Mouse (Mus musculus): ENCODE data around the gene Taf1d. TPM values are rescaled to one million over a fixed set of nuclear protein-coding genes. Genes with fewer than 3 reads are reported as not detected.
A peak's percentile ranks its signal among the peaks of the same experiment; 100 is the strongest.
"Not testable (repeated sequence)": the region's sequence is repeated elsewhere in the genome, so short reads cannot be mapped to it uniquely, and the experiment has no call there.

Gene Taf1d
- total RNA-seq, 2 experiments from 2014 or later, result 97.2 to 112 TPM

DNA sequence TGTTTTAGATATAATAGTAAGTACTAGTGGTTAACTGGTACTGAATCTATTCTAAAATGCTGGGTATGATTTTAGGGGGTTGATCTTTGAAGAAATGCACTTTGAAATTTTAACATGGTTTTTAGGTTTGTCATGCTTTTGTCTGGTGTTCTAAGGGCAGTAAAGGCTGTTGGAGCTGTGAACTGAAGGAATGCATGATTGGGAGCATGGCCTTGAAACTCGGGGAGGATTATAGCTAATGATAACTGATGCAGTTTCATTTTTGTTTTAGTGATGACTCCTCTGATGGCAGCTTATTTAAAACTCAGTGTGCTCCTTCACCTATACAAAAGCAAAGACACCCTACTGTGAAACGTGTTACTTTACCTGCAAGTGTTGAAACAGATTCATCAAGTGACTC is 2.2 kb downstream of the Taf1d start:
- no peak for DNase-seq

DNA sequence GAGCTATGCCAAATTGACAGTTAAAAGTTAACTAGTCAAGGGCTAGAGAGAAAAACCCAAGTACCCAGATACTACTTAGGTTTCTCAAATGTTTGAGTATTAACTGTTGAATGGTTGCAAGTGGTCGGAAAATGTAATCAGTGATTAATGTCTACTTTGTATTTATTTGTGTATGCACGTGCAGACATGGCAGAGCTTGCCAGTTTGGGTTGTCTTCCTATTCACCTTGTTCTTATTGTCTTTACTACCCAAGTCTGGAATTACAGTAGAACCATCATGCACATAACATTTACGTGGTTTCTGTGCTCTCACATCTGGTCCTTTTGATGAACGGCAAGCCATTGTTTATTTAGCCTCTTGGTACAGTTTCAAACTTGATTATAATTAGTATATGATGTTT is 3.4 kb downstream of the Taf1d start:
- DNase-seq, result no peak

DNA sequence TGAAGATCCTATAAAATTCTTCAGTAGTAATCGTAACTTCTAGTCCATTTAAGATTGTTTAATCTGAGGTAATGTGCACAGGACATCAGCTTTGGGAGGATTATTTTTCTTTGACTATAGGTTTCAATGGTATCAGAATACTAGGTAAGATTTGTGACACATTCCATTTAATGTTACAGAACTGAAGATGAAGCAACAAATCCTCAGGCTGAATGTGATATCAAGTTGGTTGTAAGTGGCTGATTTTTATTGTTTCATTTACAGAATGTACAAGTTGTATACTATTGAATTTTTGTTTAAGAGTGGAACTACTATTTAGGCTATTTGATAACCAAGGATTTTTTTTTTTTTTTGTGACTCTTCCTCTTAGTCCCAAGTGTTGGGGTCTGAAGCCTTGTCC is 4.2 kb downstream of the Taf1d start:
- no peak for DNase-seq

DNA sequence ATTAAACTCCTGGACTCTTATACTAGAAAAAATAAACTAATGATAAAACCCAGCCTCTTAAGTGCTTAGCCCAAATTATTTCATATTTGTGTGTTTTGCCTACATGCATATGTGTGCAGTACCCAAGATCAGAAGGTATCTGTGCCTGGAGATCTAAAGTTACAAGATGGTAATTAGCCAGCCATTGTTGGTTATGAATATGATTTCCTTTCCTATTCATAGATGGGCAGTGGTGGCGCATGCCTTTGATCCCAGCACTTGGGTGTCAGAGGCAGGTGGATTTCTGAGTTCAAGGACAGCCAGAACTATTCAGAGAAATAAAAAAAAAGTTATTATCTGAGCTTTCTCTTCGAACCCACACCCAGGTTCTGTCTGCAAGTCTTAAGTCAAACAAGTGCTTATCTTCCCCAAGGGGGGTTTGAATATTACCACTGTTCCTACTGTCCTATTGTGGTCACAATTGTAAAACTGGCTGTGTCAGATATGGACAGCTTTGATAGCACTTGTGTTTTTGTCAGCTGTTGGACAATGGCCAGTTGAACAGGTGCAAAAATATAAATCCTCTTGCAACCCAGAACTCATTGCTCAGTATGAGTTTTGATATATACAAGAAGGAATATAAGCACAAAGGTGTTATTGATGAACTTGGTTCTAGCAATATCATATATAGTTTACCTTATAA is 6.2 kb downstream of the Taf1d start:
- no peak for DNase-seq

DNA sequence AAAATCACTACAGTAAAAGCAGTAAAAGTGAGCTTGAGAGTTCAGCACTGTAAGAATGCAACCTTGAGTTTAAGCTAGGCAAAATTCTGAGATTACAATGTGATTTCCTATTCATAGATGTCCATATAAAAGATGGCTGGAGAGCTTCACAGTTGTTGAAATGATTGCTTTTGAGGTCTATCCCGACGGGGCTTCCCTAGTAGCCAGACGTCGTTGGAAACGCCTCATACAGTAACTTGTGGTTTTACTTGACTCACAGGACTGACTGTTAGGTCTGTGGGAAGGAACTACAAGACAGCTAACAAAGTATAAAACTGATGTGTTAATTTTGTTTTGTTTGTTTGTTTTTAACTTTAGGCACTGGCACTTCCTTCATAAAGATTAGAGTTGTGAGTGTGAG is 7.6 kb downstream of the Taf1d start:
- no peak for DNase-seq

DNA sequence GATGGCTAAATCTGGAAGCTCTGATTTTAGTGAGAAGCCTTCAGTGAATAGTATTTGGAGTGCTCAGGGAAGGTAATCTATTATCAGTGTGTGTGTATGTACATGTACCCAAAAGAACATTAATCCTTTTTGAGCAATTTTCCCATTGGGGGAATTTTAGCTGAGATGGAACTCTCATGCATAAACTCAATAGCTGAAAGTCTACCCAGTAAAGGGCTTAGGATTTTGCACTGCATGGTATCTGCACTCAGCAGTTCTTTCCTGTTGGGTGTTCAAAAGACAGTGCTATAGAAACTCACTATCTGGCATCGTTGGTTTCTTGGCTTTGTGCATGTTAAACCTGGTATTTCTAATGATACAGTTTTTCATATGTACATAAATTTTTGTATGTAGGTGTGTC is 8.6 kb downstream of the Taf1d start:
- no peak for DNase-seq

DNA sequence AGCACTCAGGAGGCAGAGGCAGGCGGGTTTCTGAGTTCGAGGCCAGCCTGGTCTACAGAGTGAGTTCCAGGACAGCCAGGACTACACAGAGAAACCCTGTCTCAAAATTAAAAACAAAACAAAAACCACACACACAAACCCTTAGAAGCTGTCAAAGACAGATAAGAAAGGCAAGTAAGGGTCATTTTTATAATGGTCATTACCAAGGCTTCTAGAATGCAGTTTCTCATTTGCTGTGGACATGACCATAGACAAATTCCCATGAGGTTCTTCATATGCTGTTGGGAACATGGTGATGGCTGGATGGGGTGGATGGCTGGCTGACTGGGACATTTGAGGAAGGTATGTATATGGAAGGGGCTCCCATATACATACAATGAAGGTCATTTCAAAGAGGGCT is 10.3 kb downstream of the Taf1d start:
- DNase-seq, result not testable (repeated sequence)

DNA sequence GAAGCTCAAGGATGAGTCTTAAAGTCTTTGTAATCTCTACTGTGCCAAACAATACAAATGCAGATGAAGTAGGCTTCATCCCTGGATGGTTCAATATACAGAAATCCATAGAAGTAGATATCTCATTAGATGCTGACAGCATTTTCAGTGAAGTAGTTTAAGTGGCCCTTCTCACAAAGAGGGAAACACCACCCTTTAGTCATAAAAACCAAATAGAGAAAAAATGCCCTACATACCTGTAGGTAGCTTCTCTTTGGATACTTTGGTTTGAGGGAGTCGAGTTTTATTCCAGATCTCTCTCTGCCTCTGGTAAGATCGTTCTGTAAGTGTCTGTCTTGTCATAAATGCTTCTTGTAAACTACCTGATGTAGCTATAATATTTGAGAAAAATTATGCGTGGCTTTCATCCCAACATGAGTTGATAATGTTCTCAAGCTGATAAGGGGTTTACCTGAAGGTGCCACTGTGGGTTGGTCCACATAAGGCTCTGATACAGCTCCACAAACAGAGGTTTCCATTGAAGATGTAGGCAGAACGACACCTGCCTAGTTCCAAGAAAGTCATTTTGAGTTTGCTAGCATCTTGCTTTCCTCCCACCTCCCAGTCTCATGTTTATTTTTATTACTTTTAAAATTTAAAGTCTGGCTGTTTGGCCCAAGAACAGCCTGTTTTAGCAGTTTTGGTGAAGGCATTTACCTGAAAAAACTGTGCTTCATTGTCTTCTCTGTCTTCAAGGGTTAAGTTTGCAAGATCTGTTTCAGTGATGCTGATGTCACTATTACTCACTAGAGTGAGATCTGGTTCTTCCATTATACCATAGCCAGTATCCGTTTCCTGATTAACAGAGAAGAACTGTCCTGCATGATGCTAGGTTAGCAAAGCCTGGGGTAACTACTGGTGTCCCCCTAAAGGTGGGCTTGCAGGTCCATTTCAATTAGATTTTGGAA is 11.5 kb downstream of the Taf1d start:
- no peak for DNase-seq

DNA sequence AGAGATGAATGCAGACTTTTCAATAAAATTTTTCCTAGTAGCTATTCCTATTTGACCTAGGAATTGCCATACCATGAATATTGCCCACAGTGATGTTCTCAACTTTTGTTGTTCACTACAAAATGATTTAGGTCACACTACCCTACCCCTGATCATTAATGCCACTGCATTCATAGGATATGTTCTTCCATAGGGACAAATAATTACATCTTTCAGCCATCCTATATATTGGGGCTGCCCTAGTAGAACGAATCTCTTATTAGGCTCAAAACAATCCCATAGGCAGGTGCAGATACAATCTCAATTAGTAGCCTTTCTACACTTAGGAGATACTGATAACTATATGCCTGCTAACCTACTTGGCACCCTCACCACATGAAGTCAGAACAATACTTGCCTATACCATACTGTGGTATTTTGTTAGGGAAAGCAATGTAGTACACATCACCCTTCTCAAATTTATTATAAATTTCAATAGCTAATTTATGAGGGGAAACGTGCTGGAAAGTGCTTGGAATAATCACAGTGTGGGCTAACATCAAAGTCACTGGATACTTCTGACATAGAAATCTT is 12.2 kb downstream of the Taf1d start:
- no peak for DNase-seq

DNA sequence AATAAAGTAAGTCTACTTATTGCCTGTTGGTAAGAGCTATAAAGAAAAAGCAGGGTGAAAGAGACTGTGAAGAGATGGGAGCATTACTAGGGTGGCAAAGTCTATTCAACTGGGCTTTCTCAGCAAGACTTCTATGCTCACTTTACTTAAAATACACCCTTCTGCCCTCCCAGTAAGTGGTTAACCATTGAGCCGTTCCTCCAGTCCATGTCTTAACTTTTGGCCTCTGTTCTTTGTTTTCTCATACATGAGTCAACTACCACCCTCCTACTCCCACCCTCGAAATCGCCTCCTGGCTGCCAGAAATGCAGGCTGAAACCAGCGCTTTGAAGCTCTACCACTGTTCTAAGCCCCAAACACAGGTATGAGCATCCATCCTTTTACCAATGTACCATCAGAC is 31.8 kb downstream of the Taf1d start:
- DNase-seq, result no peak

DNA sequence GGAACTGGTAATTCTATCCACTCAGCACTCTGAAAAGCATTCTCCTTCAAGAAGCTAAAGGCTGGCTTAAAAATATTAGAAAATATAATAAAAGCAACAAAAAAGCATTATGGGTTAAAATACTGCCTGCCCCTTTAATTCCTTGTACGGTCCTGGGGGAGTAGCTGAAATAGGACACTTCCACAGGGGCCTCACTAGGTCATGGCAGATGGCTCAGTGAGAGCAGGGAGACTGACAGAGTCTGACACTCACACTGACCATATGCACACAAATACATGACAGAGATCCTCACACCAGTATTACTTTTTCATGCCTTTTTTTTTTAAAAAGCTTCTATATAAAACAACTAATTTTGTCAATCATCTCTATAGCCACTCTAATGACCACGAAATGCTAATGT is 43.9 kb downstream of the Taf1d start:
- DNase-seq, result no peak

DNA sequence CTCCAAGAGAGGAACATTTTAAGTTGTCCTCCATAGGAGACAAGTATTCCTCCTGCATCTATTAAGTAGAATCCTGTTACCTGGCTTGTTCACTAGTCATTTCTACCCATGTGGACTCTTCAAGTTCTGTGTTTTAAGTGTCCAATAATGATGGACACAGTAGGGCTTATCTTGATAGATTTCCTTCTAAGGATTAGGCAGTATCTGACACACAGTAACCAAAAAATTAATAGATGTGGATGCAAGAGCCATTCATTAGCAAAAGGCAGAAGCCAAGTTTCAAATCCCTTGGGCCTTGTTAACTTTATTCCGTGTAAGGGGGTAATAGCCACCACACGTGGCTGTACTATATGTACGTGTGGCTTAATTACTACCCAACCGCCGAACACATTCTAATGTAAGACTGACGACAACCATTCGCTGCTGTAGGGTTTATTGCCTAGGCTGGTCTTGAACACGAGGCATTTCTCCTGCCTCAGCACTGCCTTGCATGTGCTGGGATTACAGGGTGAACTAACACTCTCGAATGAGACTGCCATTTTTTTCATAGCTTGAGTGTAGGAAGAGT is 51.0 kb downstream of the Taf1d start:
- DNase-seq, result no peak

DNA sequence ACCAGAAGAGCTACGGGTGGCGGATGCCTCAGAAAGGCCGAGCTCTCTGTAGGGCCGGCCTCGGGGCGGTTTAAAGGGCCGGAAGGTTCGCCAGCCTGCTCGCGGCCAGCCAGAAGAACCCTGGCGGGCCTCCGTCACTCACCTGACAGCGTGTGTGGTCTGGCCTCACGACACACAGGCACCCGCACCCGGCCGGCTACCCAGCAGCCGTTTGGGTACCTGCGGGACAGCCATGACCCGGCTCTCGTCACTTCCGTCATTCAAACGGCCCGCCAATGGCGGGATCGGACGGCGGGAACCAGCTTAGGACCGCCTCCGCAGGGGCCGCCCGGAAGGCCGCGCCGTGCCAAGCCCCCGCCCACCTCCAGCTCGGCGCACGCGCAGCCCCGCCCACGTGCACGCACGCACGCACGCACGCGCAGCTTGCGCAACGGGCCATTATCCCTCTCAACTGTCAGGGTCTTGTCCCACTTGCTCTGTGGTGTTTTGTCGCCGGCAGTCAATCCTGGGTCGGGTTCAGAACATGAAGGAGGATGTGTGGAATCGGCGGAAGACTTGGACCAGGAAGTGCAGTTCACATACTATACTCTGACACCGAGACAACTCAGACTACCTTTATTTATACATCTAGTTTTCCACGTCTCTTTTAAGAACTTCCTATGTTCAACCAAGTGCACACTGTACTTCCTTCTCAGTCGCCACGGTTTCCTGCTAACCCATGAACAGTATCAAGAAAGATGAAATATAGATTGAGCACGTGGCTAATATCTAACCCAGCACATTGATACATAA is 51.7 kb downstream of the Taf1d start, which contains the start of gene Cep295:
Gene Cep295, minus strand, starts transcription at position 305 of the 792 bp plus-strand sequence.
- DNase-seq, result peak; percentile 99

DNA sequence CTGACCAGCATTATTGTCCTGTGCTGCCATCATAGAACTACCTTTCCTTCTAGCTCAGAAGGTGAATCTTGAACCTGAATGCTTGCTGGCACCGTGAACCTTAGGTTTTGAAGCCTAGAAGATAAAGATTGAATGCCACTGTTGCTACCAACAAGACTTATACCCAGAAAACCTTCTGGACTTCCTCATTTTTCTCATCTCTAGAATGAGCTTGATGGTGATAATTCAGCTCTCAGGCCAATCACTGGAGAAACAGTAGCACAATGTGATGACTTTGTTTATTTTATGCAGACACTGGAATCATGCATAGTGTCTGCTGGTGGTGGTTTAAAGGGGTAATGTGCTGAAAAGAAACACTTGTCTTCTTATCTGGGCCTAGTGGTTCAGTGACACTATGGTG is 58.8 kb downstream of the Taf1d start:
- DNase-seq, result no peak

DNA sequence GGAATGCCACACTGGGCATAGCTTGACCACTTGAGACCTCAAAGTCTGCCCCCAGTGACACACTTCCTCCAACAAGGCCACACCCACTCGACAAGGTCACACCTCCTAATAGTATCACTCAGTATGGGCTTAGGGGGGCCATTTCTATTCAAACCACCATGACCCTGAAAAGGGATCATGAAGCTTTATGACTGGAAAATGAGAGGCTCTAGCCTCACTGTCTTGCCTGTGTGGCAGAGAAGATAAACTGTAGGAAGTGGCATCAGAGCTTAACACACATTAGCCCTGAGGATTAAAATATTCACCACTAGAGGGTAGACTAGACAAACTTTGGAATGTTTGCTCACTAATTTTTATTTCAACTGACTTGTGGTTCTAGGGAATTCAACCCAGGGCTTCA is 59.8 kb downstream of the Taf1d start:
- no peak for DNase-seq

DNA sequence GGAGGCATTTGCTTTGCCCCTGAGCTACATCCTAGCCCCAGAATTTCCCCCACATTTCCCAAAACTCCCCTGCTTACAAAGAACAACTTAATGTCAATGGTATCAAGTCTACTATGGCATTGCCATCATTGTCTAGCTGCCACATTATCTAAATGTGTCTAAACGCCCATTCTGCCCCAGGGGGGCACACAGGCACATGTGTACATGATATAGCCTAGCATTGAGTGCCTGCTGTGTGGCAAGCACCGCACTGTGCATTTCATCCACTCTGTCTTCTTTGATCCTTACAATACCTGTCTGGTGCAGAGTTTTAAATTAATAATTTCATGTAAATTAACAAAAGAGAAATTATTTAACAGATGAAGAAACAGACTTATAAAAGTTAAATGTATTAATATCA is 60.2 kb downstream of the Taf1d start:
- DNase-seq, result no peak

Small RNA genes lying within 50 kb of the gene (microRNA-seq; reads per million reads assigned to microRNA genes)
- gene Gm49349 (not detected), gene mmu-mir-7650 (not detected)

Other genes starting within 250 kb of the Taf1d start
- under 1 TPM; 0.15 TPM for gene Hephl1, start 194.1 kb upstream of the Taf1d start, total RNA-seq (2021)
- 1 to 10 TPM in 1 of 2 experiments, under 1 TPM in 1; 0.63 to 1.4 TPM for gene Vstm5, start 67.2 kb upstream of the Taf1d start, total RNA-seq (2021)
- gene Med17, start 26.3 kb upstream of the Taf1d start, total RNA-seq (2021), result 10 to 100 TPM; 32.9 to 33.2 TPM
- gene 4931406C07Rik, start 234 bp downstream of the Taf1d start, total RNA-seq (2021), result 100 to 1,000 TPM; 126 to 134 TPM
- 10 to 100 TPM; 12.4 to 18.6 TPM for gene Cep295, start 51.6 kb downstream of the Taf1d start, total RNA-seq (2021)
- 10 to 100 TPM; 35.0 to 39.0 TPM for gene Smco4, start 187.2 kb downstream of the Taf1d start, total RNA-seq (2021)

Data from adrenal gland, postnatal 10 days (tissue).